Mouse (Mus musculus) olfactory bulb, adult 2 months (tissue): ENCODE measurements around the gene Urb2. TPM values are rescaled to one million over a fixed set of nuclear protein-coding genes. Genes with fewer than 3 reads are reported as not detected.
"Not testable (repeated sequence)": the region's sequence is repeated elsewhere in the genome, so short reads cannot be mapped to it uniquely, and the experiment has no call there.

Source experiments
- H3K27ac ChIP-seq: fragments of 200-500 bp; 2 replicates; pipeline ENCODE4 v1.5.1; 2012; ENCODE audit warnings: low read depth, low read length; ENCODE audit not compliant: insufficient read depth
- H3K4me1 ChIP-seq: fragments of 200-500 bp; 2 replicates; pipeline ENCODE4 v1.6.1; 2012; ENCODE audit warnings: low read length; ENCODE audit not compliant: control insufficient read depth, insufficient read depth
- H3K4me3 ChIP-seq: fragments of 200-500 bp; 2 replicates; pipeline ENCODE4 v1.5.1; 2012; ENCODE audit warnings: mild to moderate bottlenecking, low read depth, low read length, moderate library complexity; ENCODE audit not compliant: insufficient read depth
- CTCF ChIP-seq: fragments of 200-500 bp; IDR thresholded peaks from 2 replicates; pipeline ENCODE4 v1.5.1; 2012; ENCODE audit warnings: low read depth, mild to moderate bottlenecking, low read length, moderate library complexity; ENCODE audit not compliant: insufficient read depth
- POLR2A ChIP-seq: fragments of 200-500 bp; IDR thresholded peaks from 2 replicates; pipeline ENCODE4 v1.6.1; 2012; ENCODE audit warnings: mild to moderate bottlenecking, low read depth, low read length, moderate library complexity; ENCODE audit not compliant: insufficient read depth
- WGBS: fragments of 180-500 bp; shearing (Covaris S2); methylation state at CpG from one replicate; pipeline ENCODE4 v1.1.7; 2018; 5-methylcytosine and 5-hydroxymethylcytosine counted together
- polyA plus RNA-seq: library from polyadenylated mRNA; stranded (reverse); fragments of >200 nt; gene quantifications from 2 replicates; pipeline ENCODE4 v1.2.4, GENCODE M21; 2012; ENCODE audit warnings: low replicate concordance; ENCODE audit not compliant: missing spikeins, insufficient read depth, insufficient read length

Gene Urb2
- polyA plus RNA-seq, 1 experiment, result not detected

- WGBS, result 88% methylated on average over 6 of the region's 6 CpGs
- Histone ChIP-seq H3K27ac (no peak overlapping the region), H3K4me3 (no peak overlapping the region), H3K4me1 (no peaks in the 10 kb centered on the region)
- no peak for TF ChIP-seq POLR2A
- TF ChIP-seq CTCF, result no peak
Measured at GRCm38 (mm10) chr8:124007829-124008228, 13.5 kb upstream of the Urb2 start.

GRCm38 (mm10) chr8:124011580-124011979, 9.7 kb upstream of the Urb2 start:
- WGBS, result 89% methylated on average over 3 of the region's 3 CpGs
- no peak for TF ChIP-seq CTCF
- no peak for TF ChIP-seq POLR2A
- Histone ChIP-seq H3K4me3 (no peak overlapping the region), H3K27ac (no peak overlapping the region), H3K4me1 (peaks cover 2% of the 10 kb centered on the region; the same call in 1 of the 2 replicates)

DNA sequence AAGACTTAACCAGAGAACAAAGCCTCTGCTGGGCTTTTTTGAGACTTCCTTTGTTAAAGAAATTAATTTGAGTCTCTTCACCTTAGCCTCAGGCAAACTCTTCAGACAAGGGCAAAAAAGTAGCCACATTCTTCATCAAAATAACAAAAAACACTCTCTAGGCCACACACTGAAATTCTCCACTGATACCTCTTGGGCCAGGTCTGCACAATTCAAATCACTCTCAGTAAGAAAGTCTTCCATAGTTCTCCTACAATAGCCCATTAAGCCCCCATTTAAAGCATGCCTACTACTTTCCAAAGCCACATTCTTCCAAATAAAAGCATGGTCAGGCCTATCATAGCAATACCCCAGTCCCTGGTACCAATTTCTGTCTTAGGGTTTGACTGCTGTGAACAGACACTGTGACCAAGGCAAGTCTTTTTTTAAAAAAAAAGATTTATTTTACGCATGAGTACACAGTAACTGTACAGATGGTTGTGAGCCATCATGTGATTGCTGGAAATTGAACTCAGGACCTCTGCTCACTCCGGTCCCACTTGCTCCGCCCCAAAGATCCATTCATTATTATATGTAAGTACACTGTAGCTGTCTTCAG, 9.2 kb upstream of the Urb2 start:
- WGBS, result 95% methylated on average over 3 of the region's 3 CpGs

DNA sequence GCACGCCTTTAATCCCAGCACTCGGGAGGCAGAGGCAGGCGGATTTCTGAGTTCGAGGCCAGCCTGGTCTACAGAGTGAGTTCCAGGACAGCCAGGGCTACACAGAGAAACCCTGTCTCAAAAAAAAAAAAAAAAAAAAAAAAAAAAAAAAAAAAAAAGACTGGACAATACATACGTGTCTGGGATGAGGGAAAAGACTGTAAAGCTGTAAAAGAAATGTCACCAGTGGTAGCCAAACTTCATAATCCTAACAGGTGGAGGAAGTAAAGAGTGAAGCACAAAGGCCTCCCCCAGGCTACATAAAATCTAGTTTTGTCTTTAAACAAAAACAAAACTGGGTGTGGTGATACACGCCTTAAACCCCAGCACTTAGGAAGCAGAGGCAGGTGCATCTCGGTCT, 7.0 kb upstream of the Urb2 start:
- not testable (repeated sequence) for H3K4me1 ChIP-seq, H3K27ac ChIP-seq, H3K4me3 ChIP-seq
- WGBS, result 91% methylated on average over 7 of the region's 7 CpGs

More for the DNA sequence above, 9.2 kb upstream of the Urb2 start:
- H3K4me1 ChIP-seq, result peaks cover 2% of the 10 kb centered on the region; the same call in 1 of the 2 replicates
- H3K4me3 ChIP-seq, result no peak overlapping the region
- H3K27ac ChIP-seq, result no peak overlapping the region
- no peak for TF ChIP-seq POLR2A
- no peak for TF ChIP-seq CTCF

GRCm38 (mm10) chr8:124014751-124015150, 6.6 kb upstream of the Urb2 start:
- 65% methylated on average over 3 of the region's 3 CpGs for WGBS
- Histone ChIP-seq H3K4me3 (no peak overlapping the region), H3K4me1 (peaks cover 7% of the 10 kb centered on the region), H3K27ac (no peak overlapping the region)
- TF ChIP-seq POLR2A, result no peak
- no peak for TF ChIP-seq CTCF

GRCm38 (mm10) chr8:124019782-124020181, 1.5 kb upstream of the Urb2 start:
- H3K4me3 ChIP-seq, result peak overlapping the region; percentile 9; the same call in 1 of the 2 replicates
- H3K4me1 ChIP-seq, result peaks cover 17% of the 10 kb centered on the region
- 44% methylated on average over 13 of the region's 13 CpGs for WGBS
- no peak overlapping the region for H3K27ac ChIP-seq
- TF ChIP-seq POLR2A, result no peak
- TF ChIP-seq CTCF, result no peak

- H3K27ac ChIP-seq, result peak overlapping the region; percentile 91
- under 1% methylated on average over 75 of the region's 87 CpGs for WGBS
- TF ChIP-seq POLR2A (no peak), CTCF (no peak)
- H3K4me1 ChIP-seq, result peaks cover 15% of the 10 kb centered on the region
- H3K4me3 ChIP-seq, result peak overlapping the region; percentile 89
Measured at GRCm38 (mm10) chr8:124020439-124021236, 670 bp upstream of the Urb2 start.

GRCm38 (mm10) chr8:124026265-124026664, 5.0 kb downstream of the Urb2 start:
- not testable (repeated sequence) for H3K4me1 ChIP-seq, H3K27ac ChIP-seq, H3K4me3 ChIP-seq
- WGBS, result 82% methylated on average over 2 of the region's 2 CpGs

DNA sequence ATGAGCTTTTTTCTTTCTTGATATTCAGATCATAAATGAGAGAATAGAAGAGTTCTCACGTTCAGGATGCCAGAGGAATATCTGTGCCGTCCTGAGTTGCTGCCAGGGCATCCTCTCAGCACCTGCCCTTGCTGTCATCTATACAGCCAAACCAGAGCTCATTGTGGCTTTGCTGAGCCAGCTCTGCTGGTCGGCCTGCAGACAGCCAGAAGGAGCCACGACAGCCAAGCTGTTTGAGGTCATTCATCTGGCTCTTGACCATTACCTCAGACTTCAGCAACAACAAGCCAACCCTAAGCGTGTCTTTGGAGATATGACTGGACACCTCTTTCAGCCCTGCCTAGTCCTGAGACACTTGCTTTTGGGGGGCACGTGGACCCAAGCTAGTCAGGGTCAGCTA, 6.5 kb downstream of the Urb2 start:
- Histone ChIP-seq H3K4me3 (no peak overlapping the region), H3K27ac (no peak overlapping the region), H3K4me1 (peaks cover 5% of the 10 kb centered on the region)
- TF ChIP-seq CTCF (no peak), POLR2A (no peak)
- 80% methylated on average over 6 of the region's 6 CpGs for WGBS

GRCm38 (mm10) chr8:124033400-124033799, 12.1 kb downstream of the Urb2 start:
- 66% methylated on average over 5 of the region's 5 CpGs for WGBS
- Histone ChIP-seq H3K27ac (no peak overlapping the region), H3K4me1 (peaks cover 2% of the 10 kb centered on the region; the same call in 1 of the 2 replicates), H3K4me3 (no peak overlapping the region)
- no peak for TF ChIP-seq POLR2A
- TF ChIP-seq CTCF, result no peak
